Comparison of ENCODE assay signal across 8 mouse cellular contexts in the genomic region with DNA sequence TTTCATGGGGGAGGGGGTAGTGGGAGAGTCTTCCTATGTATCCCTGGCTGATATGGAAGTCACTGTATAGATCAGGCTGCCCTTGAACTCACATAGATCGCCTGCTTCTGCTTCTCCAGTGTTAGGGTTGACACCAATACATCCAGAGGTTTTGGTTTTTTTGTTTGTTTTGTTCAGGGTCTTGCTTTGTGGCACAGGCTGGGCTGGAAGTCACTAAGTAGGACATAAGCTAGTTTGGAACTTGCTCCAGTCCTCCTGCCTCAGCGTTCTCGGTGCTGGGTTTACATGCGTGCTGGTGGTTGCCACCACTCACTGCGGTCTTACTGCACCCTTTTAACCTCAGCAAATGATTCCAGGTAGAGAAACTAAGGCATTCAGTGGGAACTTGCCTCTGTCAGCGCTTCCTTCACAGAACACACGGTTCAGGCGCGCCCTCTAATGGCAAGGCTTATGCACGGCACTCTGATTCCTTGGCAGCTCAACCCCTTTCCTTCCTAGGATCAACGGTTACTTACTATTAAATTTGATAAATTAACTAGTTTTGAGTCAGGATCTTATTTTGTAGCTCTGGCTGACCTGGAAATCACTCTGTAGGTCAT. TPM values are rescaled to one million over a fixed set of nuclear protein-coding genes. Genes with fewer than 3 reads are reported as not detected.
A peak's percentile ranks its signal among the peaks of the same experiment; 100 is the strongest.
DNase-seq lines count a peak whose midpoint lies in the region; ATAC-seq and TF ChIP-seq lines count a peak whose summit lies in the region.

No protein-coding gene starts in this region.

- H3K9ac ChIP-seq in embryonic facial prominence, embryonic 14.5 days (ENCODE audit: low read depth, low read length): no peak overlapping the region
- no peak overlapping the region for H3K9ac ChIP-seq in heart, postnatal 0 days (replicated peaks; ENCODE audit: low read depth, low read length)
- no peak overlapping the region for H3K9ac ChIP-seq in lung, embryonic 16.5 days (ENCODE audit: low read length)

- no peak overlapping the region for H3K27ac ChIP-seq in embryonic facial prominence, embryonic 14.5 days (replicated peaks; ENCODE audit: low read depth, low read length)
- H3K27ac ChIP-seq in heart, postnatal 0 days (ENCODE audit: low read depth): no peak overlapping the region; the same call in 1 of the 2 replicates
- no peak overlapping the region for H3K27ac ChIP-seq in lung, embryonic 16.5 days (ENCODE audit: low read length)

- H3K9me3 ChIP-seq in E14TG2a.4 (ENCODE audit: low read length): no peaks in the 10 kb centered on the region
- no peaks in the 10 kb centered on the region for H3K9me3 ChIP-seq in embryonic facial prominence, embryonic 14.5 days (ENCODE audit: control insufficient read depth, low read length)
- H3K9me3 ChIP-seq in heart, postnatal 0 days (replicated peaks; ENCODE audit: control insufficient read depth, low read length): no peaks in the 10 kb centered on the region
- no peaks in the 10 kb centered on the region for H3K9me3 ChIP-seq in lung, embryonic 16.5 days (ENCODE audit: control insufficient read depth, low read length)

- 1% methylated on average over 11 of the region's 11 CpGs for WGBS in embryonic facial prominence, embryonic 14.5 days
- under 1% methylated on average over 11 of the region's 11 CpGs for WGBS in heart, postnatal 0 days
- WGBS in lung, embryonic 16.5 days: 1% methylated on average over 11 of the region's 11 CpGs

- peak; percentile 69 for TF ChIP-seq CTCF in E14TG2a.4 (conservative IDR thresholded peaks at IDR 0.05; ENCODE audit: low read length)
- TF ChIP-seq CTCF in heart, postnatal 0 days (IDR thresholded peaks at IDR 0.05; ENCODE audit: low read depth): peak; percentile 93

- peaks cover 39% of the 10 kb centered on the region for H3K4me1 ChIP-seq in E14TG2a.4 (replicated peaks; ENCODE audit: low read depth, low read length)
- peaks cover 18% of the 10 kb centered on the region for H3K4me1 ChIP-seq in embryonic facial prominence, embryonic 14.5 days (ENCODE audit: control insufficient read depth, insufficient read depth, low read length)
- peaks cover 19% of the 10 kb centered on the region for H3K4me1 ChIP-seq in heart, postnatal 0 days (ENCODE audit: control insufficient read depth, insufficient read depth)
- H3K4me1 ChIP-seq in lung, embryonic 16.5 days (replicated peaks; ENCODE audit: control insufficient read depth, insufficient read depth, low read length): peaks cover 31% of the 10 kb centered on the region

- H3K4me3 ChIP-seq in E14TG2a.4 (replicated peaks; ENCODE audit: low read length): no peak overlapping the region
- no peak overlapping the region for H3K4me3 ChIP-seq in embryonic facial prominence, embryonic 14.5 days (ENCODE audit: low read depth, low read length)
- no peak overlapping the region for H3K4me3 ChIP-seq in heart, postnatal 0 days (ENCODE audit: low read depth, low read length)
- H3K4me3 ChIP-seq in lung, embryonic 16.5 days (ENCODE audit: low read length): no peak overlapping the region

- H3K36me3 ChIP-seq in E14TG2a.4 (ENCODE audit: insufficient read depth, low read length): peaks cover 3% of the 10 kb centered on the region
- peaks cover 3% of the 10 kb centered on the region; the same call in 1 of the 2 replicates for H3K36me3 ChIP-seq in embryonic facial prominence, embryonic 14.5 days (ENCODE audit: control insufficient read depth, insufficient read depth, low read length)
- peaks cover 1% of the 10 kb centered on the region; the same call in 1 of the 2 replicates for H3K36me3 ChIP-seq in heart, postnatal 0 days (replicated peaks; ENCODE audit: control insufficient read depth, insufficient read depth, low read length)
- peaks cover under 1% of the 10 kb centered on the region; the same call in 1 of the 2 replicates for H3K36me3 ChIP-seq in lung, embryonic 16.5 days (ENCODE audit: control insufficient read depth, insufficient read depth, low read length)

- ATAC-seq in embryonic facial prominence, embryonic 14.5 days (ENCODE audit: low read depth): no peak
- ATAC-seq in heart, postnatal 0 days (ENCODE audit: insufficient read depth, low read depth): no peak
- ATAC-seq in lung, embryonic 16.5 days (ENCODE audit: low read depth): no peak

- no peak for TF ChIP-seq EP300 in heart, postnatal 0 days (IDR thresholded peaks at IDR 0.05; ENCODE audit: low read depth)

- H3K4me2 ChIP-seq in embryonic facial prominence, embryonic 14.5 days (ENCODE audit: low read depth, low read length): peak overlapping the region; percentile 18; the same call in 1 of the 2 replicates
- H3K4me2 ChIP-seq in heart, postnatal 0 days (ENCODE audit: low read depth, low read length): peak overlapping the region; percentile 4; the same call in 1 of the 2 replicates
- H3K4me2 ChIP-seq in lung, embryonic 16.5 days (ENCODE audit: low read depth, low read length): peak overlapping the region; percentile 94; the same call in 1 of the 2 replicates

- H3K27me3 ChIP-seq in E14TG2a.4 (ENCODE audit: insufficient read depth, low read length): peaks cover 22% of the 10 kb centered on the region
- H3K27me3 ChIP-seq in embryonic facial prominence, embryonic 14.5 days (replicated peaks; ENCODE audit: control insufficient read depth, insufficient read depth, low read length): peaks cover 7% of the 10 kb centered on the region; the same call in 1 of the 2 replicates
- H3K27me3 ChIP-seq in heart, postnatal 0 days (ENCODE audit: control insufficient read depth, insufficient read depth, low read length): no peaks in the 10 kb centered on the region
- H3K27me3 ChIP-seq in lung, embryonic 16.5 days (ENCODE audit: control insufficient read depth, insufficient read depth, low read depth, low read length): peaks cover 11% of the 10 kb centered on the region

- DNase-seq in adrenal gland, postnatal 25 days: peak; percentile 75
- DNase-seq in embryonic facial prominence, embryonic 14.5 days (ENCODE audit: low spot score): peak; percentile 82
- DNase-seq in heart, postnatal 0 days (ENCODE audit: low spot score): peak; percentile 78
- DNase-seq in kidney, postnatal 36 days: peak; percentile 74 to 85
- DNase-seq in retina, postnatal 1 day: peak; percentile 84
- no peak for DNase-seq in yolk sac, embryonic 10.5 days (ENCODE audit: low spot score)

RNA-seq across cellular contexts. Expression of a gene that starts 1.3 kb away (rescaled TPM):
- 44.5 and 45.8 TPM in 2 replicates for total RNA-seq in adrenal gland, postnatal 25 days (2021)
- 64.0 and 75.1 TPM in 2 replicates for polyA plus RNA-seq in embryonic facial prominence, embryonic 14.5 days (2014; fragmentation: Nextera tagmentation; extraction: Ambion mirVana)
- 26.2 and 40.5 TPM in 2 replicates for total RNA-seq in heart, postnatal 0 days (2014; rRNA removed; ENCODE audit: low replicate concordance)
- 55.2 and 61.0 TPM in 2 replicates for polyA plus RNA-seq in heart, postnatal 0 days (2015; fragmentation: Nextera tagmentation; extraction: Ambion mirVana)
- 79.9 and 82.5 TPM in 2 replicates for polyA plus RNA-seq in lung, embryonic 16.5 days (2015; fragmentation: Nextera tagmentation; extraction: Ambion mirVana)

RNA-seq across cellular contexts. Expression of a gene that starts 16.0 kb away (rescaled TPM):
- 13.4 and 13.5 TPM in 2 replicates for total RNA-seq in adrenal gland, postnatal 25 days (2021)
- polyA plus RNA-seq in embryonic facial prominence, embryonic 14.5 days (2014; fragmentation: Nextera tagmentation; extraction: Ambion mirVana): 18.8 and 21.6 TPM in 2 replicates
- total RNA-seq in heart, postnatal 0 days (2014; rRNA removed; ENCODE audit: low replicate concordance): 1.9 and 3.2 TPM in 2 replicates
- polyA plus RNA-seq in heart, postnatal 0 days (2015; fragmentation: Nextera tagmentation; extraction: Ambion mirVana): 11.1 and 11.7 TPM in 2 replicates
- polyA plus RNA-seq in lung, embryonic 16.5 days (2015; fragmentation: Nextera tagmentation; extraction: Ambion mirVana): 17.2 and 17.3 TPM in 2 replicates

RNA-seq across cellular contexts. Expression of a gene that starts 16.2 kb away (rescaled TPM):
- total RNA-seq in adrenal gland, postnatal 25 days (2021): 6.7 and 9.3 TPM in 2 replicates
- polyA plus RNA-seq in embryonic facial prominence, embryonic 14.5 days (2014; fragmentation: Nextera tagmentation; extraction: Ambion mirVana): 11.2 and 11.6 TPM in 2 replicates
- total RNA-seq in heart, postnatal 0 days (2014; rRNA removed; ENCODE audit: low replicate concordance): 11.8 and 13.5 TPM in 2 replicates
- 12.0 and 14.0 TPM in 2 replicates for polyA plus RNA-seq in heart, postnatal 0 days (2015; fragmentation: Nextera tagmentation; extraction: Ambion mirVana)
- polyA plus RNA-seq in lung, embryonic 16.5 days (2015; fragmentation: Nextera tagmentation; extraction: Ambion mirVana): 4.9 TPM in 2 replicates

RNA-seq across cellular contexts. Expression of a gene that starts 33.5 kb away (rescaled TPM):
- total RNA-seq in adrenal gland, postnatal 25 days (2021): 1.0 and 1.3 TPM in 2 replicates
- 0.15 and 0.28 TPM in 2 replicates for polyA plus RNA-seq in embryonic facial prominence, embryonic 14.5 days (2014; fragmentation: Nextera tagmentation; extraction: Ambion mirVana)
- 0.39 and 0.80 TPM in 2 replicates for total RNA-seq in heart, postnatal 0 days (2014; rRNA removed; ENCODE audit: low replicate concordance)
- polyA plus RNA-seq in heart, postnatal 0 days (2015; fragmentation: Nextera tagmentation; extraction: Ambion mirVana): 0.05 and 0.10 TPM in 2 replicates
- 0.20 and 0.31 TPM in 2 replicates for polyA plus RNA-seq in lung, embryonic 16.5 days (2015; fragmentation: Nextera tagmentation; extraction: Ambion mirVana)

RNA-seq across cellular contexts. Expression of a gene that starts 38.5 kb away (rescaled TPM):
- total RNA-seq in adrenal gland, postnatal 25 days (2021): 34.8 and 42.9 TPM in 2 replicates
- 10.9 and 14.7 TPM in 2 replicates for polyA plus RNA-seq in embryonic facial prominence, embryonic 14.5 days (2014; fragmentation: Nextera tagmentation; extraction: Ambion mirVana)
- total RNA-seq in heart, postnatal 0 days (2014; rRNA removed; ENCODE audit: low replicate concordance): 20.4 and 30.8 TPM in 2 replicates
- polyA plus RNA-seq in heart, postnatal 0 days (2015; fragmentation: Nextera tagmentation; extraction: Ambion mirVana): 4.9 and 6.0 TPM in 2 replicates
- 15.9 and 17.4 TPM in 2 replicates for polyA plus RNA-seq in lung, embryonic 16.5 days (2015; fragmentation: Nextera tagmentation; extraction: Ambion mirVana)

Comparison
In these comparisons a context has a peak if more than half of its experiments do, and no peak if none do; other contexts are left out.
1. H3K4me2 ChIP-seq: peak in every context shown above with its lines; median percentile 94 in lung, embryonic 16.5 days; 18 in embryonic facial prominence, embryonic 14.5 days; 4 in heart, postnatal 0 days.